Mouse (Mus musculus) lung, adult 10 weeks (tissue): ENCODE data around the gene Wbp2. TPM values are rescaled to one million over a fixed set of nuclear protein-coding genes. Genes with fewer than 3 reads are reported as not detected.

Experiments used
- polyA plus RNA-seq: library from polyadenylated mRNA; stranded (reverse); fragments of 350-450 nt; fragmentation: Illumina TruSeq; extraction: RNeasy Lipid Tissue Mini Kit (QIAGEN cat#74804); gene quantifications from one replicate; pipeline ENCODE4 v1.2.3, GENCODE M21; 2014; ENCODE audit warnings: low read depth, low replicate concordance; ENCODE audit not compliant: insufficient read depth

The Wbp2 gene
- 101 TPM for polyA plus RNA-seq

GRCm38 (mm10) chr11:116086258-116087193 lies at the start of gene Wbp2:
Wbp2 (minus strand) TSS chr11:116086995.

GRCm38 (mm10) chr11:116130488-116131205 lies 43.9 kb upstream of the Wbp2 start, which contains the start of gene Trim65:
Trim65 (minus strand) TSS chr11:116131128.

DNA sequence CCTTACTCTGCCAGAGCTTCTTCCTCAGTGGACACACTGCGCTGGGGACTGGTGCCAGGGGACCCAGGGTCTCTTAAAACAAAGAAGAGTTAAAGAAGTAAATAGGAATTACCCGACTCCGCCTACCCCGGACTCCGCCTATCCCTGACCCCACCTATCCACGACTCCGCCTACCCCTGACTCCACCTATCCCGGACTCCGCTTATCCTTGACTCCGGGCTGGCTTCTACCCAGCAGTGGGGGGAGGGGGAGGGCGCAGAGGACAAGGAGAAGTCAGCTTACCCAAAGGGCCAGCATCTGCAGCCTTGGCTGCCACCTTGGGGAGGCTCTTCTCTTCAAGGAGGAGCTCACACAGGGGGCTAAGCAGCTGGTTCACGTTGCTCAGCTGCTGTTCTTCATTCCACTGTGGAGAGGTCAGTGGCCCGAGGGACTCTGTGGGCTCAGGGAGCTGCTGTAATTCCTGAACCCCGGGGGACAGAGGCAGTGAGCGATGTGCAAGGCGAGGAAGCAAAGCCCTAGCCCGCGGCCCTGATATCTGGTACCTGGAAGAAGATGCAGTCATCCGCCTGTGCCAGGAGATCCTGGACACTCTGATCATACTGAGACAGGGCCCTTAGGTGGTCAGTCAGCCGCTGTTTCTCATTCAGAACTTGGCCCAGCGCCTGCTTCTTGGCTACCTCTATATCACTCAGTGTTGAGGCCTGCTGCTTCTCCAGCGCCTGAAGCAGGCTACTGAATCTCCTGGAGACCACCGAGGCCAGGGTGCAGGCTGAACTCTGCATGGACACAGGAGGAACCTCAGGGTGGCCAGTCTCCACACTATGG lies 40.6 kb upstream of the Wbp2 start, which contains the start of gene Trim47:
TSS of gene Trim47 (minus strand) at position 55 of the 825 bp plus-strand sequence.

GRCm38 (mm10) chr11:116077446-116078204 lies 9.2 kb downstream of the Wbp2 start, which contains the start of gene Unc13d:
Unc13d (minus strand) TSS chr11:116077961.

GRCm38 (mm10) chr11:116030088-116030897 lies 56.5 kb downstream of the Wbp2 start, which contains the start of gene Unk:
Unk (plus strand) TSS chr11:116030322.

Other genes starting within 250 kb of the Wbp2 start
- 1.1 TPM for gene Myo15b, start 228.6 kb downstream of the Wbp2 start, polyA plus RNA-seq
- 24.6 TPM for gene Smim5, start 187.0 kb downstream of the Wbp2 start, polyA plus RNA-seq
- gene Smim6, start 175.0 kb downstream of the Wbp2 start, polyA plus RNA-seq = 56.4 TPM
- gene Sap30bp, start 153.7 kb downstream of the Wbp2 start, polyA plus RNA-seq = 14.9 TPM
- gene Recql5, start 153.5 kb downstream of the Wbp2 start, polyA plus RNA-seq = 8.3 TPM
- 2.0 TPM for gene Itgb4, start 112.3 kb downstream of the Wbp2 start, polyA plus RNA-seq
- gene Galk1, start 74.3 kb downstream of the Wbp2 start, polyA plus RNA-seq = 37.1 TPM
- gene H3f3b, start 59.0 kb downstream of the Wbp2 start, polyA plus RNA-seq = 439 TPM
- gene Unk, start 56.7 kb downstream of the Wbp2 start, polyA plus RNA-seq = 10.2 TPM
- 22.3 TPM for gene Unc13d, start 9.0 kb downstream of the Wbp2 start, polyA plus RNA-seq
- 16.8 TPM for gene Trim47, start 40.2 kb upstream of the Wbp2 start, polyA plus RNA-seq
- gene Trim65, start 44.1 kb upstream of the Wbp2 start, polyA plus RNA-seq = 6.5 TPM
- 30.3 TPM for gene Mrpl38, start 51.9 kb upstream of the Wbp2 start, polyA plus RNA-seq
- 10.5 TPM for gene Fbf1, start 81.2 kb upstream of the Wbp2 start, polyA plus RNA-seq
- gene Ten1, start 111.9 kb upstream of the Wbp2 start, polyA plus RNA-seq = 34.9 TPM
- 35.2 TPM for gene Acox1, start 112.0 kb upstream of the Wbp2 start, polyA plus RNA-seq
- gene Evpl, start 151.1 kb upstream of the Wbp2 start, polyA plus RNA-seq = 2.0 TPM
- gene Srp68, start 187.2 kb upstream of the Wbp2 start, polyA plus RNA-seq = 30.4 TPM
- gene Galr2, start 193.9 kb upstream of the Wbp2 start, polyA plus RNA-seq = not detected
- 22.5 TPM for gene Exoc7, start 220.2 kb upstream of the Wbp2 start, polyA plus RNA-seq
- 46.0 TPM for gene Foxj1, start 248.4 kb upstream of the Wbp2 start, polyA plus RNA-seq